Mouse (Mus musculus): Measurements from ENCODE around the gene Gpr165. TPM values are rescaled to one million over a fixed set of nuclear protein-coding genes. Genes with fewer than 3 reads are reported as not detected.

Gpr165 gene
- polyA plus RNA-seq (2012), result not detected in 2 replicates

GRCm38 (mm10) chrX:96712907-96713774 lies at the start of gene Gpr165:
Gpr165 (plus strand) TSS chrX:96713441.

